Mouse (Mus musculus) layer of hippocampus, adult 18-20 months (tissue): ENCODE measurements around the gene Slc6a17. TPM values are rescaled to one million over a fixed set of nuclear protein-coding genes. Genes with fewer than 3 reads are reported as not detected.

Experiments
- DNase-seq, 2 experiments: peaks; one replicate each; pipeline ENCODE4 v3.0.0; 2022; ENCODE audit warnings: low spot score in 2 of 2
- total RNA-seq, 2 experiments: library from RNA; stranded (reverse); gene quantifications; 2 replicates each; pipeline ENCODE4 v1.2.3; 2021

The Slc6a17 gene
- total RNA-seq, 2 experiments from 2014 or later = 278 to 282 TPM

DNA sequence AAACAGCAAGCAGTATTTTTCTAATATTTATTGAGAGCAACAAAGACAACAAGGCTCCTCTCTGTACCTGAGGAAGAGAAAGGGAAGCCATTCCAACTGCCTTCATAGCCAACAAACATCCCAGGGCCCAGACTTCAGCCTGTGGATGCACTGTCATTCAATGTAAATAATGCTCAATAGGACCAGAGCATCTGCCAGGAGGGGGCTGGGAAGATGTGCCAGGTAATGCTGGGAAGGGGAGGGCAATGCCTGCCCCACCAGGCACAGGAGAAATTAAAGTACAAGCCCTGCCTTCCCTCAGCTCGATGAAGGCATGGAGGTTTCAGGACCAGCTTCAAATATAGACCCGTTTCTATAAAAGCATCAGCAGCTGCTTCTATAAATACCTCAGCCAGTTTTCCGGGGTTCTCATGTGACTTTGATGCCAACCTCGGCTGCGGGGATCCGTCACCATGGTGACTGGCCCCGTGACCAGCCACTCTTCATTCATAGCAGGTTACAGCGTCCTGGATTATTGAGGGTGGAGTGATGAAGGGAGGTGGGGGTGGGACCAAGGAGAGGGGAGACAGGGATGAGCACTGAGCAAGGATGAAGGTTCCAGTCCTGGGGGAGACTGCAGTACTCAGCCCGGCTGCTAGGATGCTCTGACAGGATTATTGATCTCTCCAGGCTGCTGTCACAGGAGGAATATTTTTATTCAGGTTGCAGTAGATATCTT, 10.7 kb upstream of the Slc6a17 start:
- peak; percentile 74 to 79 for DNase-seq

DNA sequence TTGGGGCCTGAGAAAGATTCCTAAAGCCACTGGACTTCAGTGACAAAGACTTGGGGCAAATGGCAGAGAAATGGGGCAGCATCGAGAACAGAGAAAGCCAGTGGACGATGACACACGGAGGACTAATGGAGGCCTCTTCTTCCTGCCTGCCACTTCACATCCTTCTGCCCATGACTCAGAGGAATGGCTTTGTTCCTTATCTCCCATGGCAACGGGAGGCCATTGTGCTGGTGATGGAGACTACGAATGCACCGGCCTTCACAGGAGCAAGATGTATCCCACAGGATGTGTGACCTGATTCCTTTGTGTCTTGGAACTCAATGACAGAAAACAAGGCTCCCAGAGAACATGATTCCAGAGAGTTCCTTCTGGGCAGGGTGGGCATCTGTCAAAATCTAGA, 6.7 kb upstream of the Slc6a17 start:
- DNase-seq = no peak

DNA sequence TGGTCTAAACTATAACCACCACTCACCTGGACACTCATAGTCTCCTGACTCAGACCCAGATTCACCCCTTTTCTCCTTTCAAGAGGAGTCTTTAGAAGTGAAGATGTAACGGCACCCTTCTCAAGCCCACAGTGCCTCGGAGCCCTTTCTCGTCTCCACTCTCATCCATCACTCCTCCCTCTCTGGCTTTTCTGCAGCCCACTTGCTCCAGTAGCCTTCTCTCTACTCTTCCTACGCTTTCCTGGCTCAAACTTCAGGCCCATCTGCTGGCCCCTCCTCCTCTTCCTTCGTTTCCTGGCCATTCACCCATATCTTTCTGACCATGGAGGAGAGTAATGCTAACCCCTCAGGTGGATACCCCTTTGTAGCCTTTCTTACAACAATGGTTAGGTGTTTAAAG, 3.1 kb upstream of the Slc6a17 start:
- no peak for DNase-seq

DNA sequence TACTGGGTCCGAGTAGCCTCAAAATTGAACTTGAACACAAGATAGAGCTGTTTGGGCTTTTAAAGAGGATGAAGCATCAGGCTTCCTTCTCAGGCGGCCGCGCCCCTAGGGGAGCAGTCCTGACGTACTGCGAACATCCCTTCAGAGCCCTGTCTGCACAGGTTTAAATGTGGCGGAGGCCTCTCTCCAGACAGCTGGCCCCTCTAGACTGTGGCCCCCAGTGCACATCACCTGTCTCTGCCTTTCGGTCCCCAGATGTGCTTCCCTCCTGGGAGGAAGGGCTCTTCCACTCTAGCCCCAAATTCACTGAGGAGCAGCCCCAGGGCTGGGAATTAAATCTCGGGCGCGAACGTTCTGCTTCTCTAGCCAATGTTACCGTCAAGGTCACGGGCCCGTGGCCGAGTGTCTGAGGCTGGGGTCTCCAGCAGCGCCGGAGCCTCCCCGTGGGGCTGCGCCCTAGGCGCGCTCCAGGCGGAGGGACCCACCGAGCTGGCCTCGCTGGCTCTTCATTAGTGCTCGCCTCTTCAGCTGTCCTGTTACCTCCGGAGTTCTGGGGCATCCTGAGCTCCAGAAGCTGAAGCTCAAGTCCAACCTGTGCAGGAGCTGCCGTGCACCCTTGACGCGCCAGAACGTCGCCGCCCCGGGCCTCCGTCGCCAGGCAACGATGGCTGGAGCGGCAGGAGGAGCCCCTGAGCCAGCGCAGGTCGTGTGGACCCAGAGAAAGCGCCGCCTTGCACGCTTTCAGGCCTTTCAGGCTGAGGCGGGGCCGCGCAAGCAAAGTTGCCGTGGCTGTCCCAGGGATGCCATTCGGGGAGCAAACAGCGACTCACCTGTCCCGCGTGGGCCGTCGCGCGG, 815 bp downstream of the Slc6a17 start:
- peak in 1 of 2 experiments; percentile 38 for DNase-seq

DNA sequence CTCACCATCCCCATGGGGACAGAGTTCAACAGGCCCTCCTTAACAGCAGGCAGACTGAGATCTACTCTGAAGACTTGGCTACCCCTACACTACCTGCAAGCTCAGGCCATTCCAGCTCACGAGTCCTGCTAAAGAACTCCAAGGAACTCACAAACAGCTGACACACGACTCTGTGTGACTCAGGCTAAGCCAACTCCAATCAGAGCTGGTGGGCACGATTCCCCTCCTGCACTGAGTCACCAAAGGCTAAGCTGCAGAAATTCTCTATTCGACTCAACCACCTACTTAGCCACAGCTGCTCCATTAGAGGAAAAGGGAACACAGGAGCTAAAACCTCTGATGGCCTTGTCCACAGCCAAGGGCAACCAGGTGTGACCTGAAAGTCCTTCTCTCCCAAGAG, 1.8 kb downstream of the Slc6a17 start:
- peak in 1 of 2 experiments; percentile 46 for DNase-seq

DNA sequence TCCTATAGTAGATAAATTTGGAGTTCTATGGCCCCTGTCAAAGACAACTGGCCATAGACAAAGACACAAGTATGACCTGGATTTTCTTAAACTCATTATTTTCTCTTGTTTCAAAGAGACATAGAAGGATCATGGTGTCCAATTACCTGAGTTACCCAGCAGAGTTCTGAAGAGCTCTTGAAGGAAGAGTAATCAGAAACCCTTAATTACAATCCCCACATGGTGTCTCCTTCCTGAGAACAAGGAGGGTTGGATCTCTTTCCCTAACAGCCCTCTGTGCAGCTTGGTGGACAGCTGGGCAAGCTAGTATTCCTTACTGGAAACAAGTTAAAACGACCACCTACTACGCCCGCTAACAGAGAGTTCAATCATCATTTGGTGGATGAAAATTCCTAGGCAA, 6.4 kb downstream of the Slc6a17 start:
- DNase-seq = no peak

DNA sequence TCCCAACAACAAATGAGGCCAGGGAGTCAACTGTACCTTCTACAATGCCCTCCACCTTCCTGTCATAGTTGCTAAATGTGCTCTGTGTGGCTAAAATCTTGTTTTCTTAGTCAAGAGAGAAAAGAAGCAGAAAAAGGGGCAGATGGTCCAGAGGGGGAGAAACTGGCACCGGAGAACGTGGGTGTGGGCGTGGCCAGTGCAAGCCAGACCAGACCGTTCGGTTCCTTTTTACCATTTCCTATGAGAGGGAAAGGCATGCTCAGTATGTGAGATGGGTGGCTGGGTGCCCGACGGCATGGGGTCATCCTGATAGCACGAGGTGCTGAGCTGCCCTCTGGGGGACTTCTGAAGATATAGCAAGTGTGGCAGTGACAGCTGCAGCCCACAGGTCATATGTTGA, 9.1 kb downstream of the Slc6a17 start:
- DNase-seq = peak in 1 of 2 experiments; percentile 57

DNA sequence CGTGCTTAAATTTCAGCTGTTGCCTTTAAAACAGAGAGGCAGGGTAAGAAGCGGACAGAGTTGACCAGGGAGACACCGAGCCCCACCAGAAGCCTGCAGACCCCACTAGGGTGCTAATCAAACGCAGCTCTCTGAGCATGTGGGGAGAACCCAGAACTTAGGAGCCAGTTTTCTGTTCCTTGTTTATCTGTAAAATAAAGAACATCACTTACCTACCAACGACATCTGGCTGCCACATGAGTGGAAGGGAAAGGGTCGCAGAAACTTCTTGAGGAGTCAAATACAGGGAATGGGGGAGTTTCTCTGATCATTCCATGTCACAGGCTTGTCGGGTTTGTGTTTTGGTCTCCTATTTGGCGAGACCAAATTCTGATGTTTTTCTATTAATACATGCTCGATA, 9.9 kb downstream of the Slc6a17 start:
- no peak for DNase-seq

DNA sequence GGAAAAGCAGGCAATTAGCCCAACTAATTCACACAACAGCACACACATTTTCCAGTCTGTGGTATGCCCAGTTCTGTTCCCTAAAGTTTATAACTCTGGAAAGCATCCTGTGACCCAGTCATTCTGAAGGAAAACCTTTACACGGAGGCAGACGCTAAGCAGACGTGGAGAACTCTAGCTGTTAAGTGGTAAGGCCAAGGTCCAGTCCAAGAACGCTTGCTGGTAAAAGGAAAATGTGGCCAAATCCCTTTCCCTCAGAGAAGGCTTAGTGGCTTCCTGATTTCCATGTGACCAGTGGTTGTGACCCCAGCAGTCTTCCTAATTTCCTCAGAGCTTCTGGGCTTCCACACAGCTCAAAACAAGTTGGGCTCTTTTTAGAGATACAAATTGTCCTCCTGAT, 11.3 kb downstream of the Slc6a17 start:
- no peak for DNase-seq

DNA sequence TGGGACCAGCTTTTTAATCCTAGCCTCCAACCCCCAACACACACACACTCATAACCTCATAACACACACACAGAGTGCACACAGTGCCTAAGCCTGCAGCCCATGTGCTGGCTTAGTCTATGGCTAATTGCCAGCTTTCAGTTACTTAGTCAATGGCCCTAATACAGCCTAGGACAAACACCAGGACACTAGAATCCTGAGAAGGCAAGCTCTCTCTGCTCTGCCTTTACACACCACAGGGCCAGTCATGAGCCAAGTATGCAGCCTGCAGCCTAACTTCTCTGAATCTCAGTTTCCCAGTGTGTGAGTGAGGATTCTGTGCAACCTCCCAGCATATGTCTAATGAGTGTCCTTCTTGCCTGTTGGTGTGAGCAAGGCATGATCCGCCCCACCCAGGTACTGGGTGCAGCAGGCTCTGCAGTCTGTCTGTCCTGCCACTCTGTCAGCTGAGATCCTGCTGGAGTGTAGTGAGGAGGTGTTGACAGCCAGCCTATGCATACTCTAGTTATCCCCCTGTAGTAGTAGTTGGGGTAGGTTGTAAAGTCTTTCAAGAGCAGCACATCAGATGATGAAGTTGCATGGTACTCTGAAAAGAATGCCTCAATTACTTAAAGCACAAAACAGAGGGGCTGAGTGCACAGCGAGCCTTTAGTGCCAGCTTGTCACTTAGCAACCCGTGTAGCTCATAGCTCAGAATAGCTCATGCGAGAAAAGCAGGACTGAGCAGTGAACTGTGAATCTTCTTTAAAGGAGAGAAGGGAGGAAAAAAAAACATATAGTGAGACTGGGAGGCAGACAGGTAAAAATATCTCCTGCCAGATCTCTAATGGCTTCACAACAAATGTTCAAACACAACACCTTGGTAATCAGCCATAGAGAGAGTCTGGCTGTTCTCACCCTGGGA, 12.1 kb downstream of the Slc6a17 start:
- DNase-seq = peak in 1 of 2 experiments; percentile 76

DNA sequence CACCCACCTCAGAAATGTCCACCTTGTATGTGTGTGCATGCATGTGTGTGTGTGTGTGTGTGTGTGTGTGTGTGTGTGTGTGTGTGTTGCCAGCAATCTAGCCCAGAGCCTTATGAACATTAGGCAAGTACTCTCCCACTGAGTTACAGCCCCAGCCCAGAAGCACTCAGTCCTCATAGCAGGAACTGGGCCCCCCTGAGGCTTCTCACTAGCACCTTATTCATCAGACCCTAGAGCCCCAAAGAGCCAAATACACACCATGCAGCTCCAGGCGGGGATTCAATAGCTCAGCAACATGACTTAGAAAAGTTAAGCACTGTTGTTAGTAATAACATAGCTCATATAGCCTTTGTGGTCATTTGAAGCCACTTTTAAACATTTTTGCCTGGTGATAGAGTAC, 13.3 kb downstream of the Slc6a17 start:
- no peak for DNase-seq

DNA sequence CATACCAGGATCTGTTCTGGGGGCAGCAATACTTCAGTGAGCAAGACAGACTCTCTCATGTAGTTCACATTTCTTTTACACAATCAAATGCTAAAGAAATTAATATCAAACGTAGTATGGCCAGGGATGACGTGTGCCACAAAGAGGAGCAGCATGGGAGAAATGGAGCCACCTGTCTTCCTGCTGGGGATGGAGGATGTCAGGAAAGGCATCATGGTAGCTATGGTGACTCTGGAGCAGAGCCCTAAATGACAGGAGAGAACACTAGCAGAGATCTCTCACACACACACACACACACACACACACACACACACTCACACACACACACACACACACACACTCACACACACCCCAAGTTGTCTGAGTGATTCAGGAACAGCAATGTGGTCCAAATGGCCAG, 14.1 kb downstream of the Slc6a17 start:
- no peak for DNase-seq

DNA sequence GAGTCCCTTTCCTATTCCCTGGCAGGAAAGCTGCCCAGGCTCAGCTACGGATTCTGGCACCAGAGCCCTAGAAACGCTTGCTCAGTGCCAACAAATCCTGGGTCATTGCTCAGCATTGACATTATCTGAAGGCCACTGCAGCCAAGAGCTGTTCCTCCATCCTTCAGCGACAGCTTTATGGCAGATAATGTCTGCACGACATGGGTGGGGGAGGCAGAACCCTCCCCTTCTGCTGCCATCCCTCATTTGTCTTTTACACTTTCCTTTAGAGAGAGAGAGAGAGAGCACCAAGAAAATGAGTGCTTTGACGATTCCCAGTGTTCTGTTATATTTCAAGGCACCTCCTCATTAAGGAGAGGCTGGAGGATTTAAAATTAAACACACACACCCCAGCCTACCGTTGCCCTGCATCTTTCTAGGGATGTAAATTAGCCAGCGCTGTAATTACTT, 16.1 kb downstream of the Slc6a17 start:
- peak in 1 of 2 experiments; percentile 64 for DNase-seq

DNA sequence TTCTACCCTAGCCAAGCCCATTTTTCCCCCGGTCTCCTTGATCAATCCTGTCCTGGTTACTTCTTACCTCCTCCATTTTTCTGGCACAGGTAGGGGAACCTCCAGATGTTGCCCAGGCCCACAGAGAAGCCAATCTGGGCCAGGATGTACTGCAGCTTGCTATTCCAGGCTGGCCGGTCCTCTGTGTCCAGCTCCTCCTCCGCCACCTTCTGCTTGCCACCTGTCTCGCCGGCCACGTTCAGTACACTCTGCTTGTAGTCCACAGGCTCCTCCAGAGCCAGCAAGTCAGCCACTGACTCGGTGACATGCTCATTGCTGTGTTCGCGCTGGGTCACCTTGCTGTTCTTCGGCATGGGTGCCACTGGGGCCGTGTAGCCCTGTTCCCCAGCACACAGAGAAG, 17.5 kb downstream of the Slc6a17 start:
- DNase-seq = no peak

DNA sequence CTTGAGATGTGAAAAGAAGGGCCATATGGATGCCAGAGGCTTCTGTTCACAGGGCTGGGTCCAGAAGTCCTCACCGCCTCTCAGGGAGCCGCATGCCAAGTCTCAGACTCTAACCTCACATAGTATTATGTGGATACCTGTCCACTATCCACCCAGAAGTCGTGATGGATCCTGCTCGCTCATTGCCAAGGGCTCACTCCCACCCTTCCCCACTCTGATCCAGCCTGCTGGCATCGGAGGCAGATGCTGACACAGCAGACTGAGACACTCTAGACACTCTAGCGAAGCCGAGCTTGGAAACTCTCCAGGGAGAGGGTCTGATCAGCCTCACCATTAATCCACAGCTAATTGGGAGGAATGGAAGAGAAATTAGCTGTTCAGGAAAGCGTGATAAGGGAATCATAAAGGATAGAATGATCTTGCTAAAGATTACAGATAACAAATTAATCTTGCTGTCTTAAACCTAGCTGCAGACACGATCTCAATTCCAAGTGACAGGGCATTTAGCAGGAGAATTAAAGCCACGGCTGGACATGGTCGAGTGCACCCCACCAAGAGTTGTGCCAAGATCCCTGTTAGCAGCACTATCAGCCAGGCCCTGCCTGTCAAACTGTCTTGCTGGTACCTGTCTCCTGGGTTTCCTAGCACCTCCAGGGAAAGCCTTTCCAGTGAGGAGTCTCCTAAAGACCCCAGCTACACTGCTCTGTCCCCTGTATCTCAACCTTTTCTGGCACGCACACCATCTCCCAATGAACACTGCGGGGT, 21.6 kb downstream of the Slc6a17 start:
- no peak for DNase-seq

DNA sequence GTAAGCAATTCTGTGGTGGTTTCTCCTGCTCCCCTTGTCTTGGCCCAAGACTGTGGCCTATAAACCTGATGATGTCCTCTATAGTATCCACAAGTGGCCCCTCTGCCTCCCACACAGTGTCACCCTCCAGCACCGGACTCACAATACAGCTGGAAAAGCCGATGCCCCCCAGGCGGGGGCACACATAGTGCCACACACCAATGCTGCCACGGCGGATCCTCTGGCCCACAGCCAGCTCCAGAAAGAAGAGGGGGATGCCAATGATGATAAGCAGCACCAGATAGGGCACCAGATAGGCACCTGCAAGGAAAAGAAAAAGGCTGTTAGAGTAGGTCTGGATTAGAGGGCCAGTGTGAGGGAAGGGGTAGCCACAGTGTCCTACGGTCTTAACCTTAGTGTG, 22.3 kb downstream of the Slc6a17 start:
- DNase-seq = no peak

DNA sequence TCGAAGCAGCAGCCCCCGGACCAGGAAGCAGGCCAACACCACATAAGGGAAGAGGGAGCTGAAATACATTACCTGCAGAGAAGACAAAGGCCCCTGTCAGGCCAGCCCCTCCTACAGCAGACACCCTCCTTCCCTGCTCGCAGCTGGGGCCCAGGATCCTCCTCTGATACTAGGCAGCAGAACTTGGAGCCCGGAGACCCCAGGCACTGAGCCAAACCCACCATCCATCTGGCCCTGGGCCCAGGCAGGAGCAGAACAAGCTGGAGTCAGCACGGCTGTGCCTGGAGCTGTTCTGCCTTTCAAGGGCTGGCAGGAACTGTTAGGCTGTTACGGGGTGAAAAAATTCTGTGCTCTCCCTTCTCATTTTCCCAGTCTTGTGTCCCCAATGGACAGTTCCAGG, 26.4 kb downstream of the Slc6a17 start:
- peak; percentile 82 to 93 for DNase-seq

DNA sequence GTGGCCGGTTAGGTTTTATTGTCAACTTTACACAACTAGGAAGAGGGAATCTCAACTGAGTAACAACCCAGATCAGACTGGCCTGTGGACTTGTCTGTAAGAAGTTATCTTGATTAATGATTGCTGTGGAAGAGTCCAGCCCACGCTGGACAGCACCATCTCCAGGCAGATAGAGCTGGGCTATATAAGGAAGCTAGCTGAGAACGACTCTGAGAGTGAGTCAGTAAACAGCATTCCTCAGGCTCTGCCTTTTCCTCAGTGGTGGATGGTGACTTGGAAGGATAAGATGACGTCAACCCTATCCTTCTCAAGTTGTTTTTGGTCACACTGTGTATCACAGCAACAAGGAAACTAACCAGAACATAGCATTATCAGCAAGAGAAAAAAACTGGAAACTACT, 29.2 kb downstream of the Slc6a17 start:
- DNase-seq = no peak

DNA sequence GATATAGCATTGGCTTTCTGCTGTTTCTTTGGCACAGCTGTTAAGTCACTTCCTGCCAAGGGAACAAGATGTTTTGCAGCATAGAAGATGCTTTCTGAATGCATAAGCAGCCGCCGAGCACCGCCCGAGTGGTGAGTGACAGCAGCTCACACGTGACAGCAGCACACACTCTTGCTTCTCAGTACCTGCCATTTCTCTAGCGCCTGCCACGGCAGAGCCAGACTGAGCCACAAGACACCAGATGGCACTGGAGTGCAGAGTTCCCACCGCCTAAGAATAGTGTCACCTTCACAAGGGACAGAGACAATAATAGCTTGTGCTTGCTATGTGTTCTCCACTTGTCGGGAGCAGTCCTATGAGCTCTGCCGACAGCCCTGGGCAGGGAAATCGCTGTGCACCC, 34.5 kb downstream of the Slc6a17 start:
- peak in 1 of 2 experiments; percentile 68 for DNase-seq

DNA sequence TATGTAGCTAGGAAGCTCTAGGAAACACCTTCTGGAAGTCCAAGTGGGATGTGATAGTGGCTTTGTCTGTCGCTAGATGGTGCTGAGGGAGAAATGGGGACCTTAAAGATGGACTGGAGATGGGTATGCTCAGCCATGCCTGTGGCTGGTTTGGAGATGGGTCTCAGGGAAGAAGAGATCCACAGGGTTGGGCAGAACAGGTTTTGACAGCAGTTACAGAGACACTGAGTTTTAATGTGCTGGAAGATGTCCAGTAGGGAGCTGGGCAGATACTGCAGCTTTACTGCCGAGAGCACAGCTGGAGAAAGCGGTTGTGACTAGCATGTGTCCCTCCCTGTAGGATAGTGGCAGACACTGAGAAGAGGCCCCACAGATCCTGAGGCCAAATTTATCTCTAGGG, 37.2 kb downstream of the Slc6a17 start:
- DNase-seq = no peak

DNA sequence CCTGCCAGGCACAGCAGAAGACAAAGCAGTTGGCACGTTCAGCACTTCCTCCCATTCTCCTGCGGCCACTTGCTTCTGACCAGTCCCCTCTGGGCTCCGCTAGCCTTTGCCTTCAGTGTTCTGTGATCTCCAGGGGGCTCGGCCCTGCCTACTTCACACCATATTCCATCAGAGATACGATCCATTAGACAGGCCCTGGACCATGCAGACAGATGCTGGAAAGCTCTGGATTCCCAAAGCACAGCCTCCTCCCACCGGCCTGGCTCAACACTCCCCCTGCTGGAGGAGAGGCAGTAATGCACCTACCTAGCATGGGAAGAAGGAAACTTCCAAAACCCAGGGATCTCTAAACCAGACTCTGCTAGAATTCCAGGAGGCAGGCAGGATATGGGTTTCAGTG, 45.6 kb downstream of the Slc6a17 start:
- DNase-seq = peak in 1 of 2 experiments; percentile 40
